Mouse (Mus musculus) heart, adult 2 months (tissue): ENCODE measurements around the gene Zwilch. TPM values are rescaled to one million over a fixed set of nuclear protein-coding genes. Genes with fewer than 3 reads are reported as not detected.
"Not testable (repeated sequence)": the region's sequence is repeated elsewhere in the genome, so short reads cannot be mapped to it uniquely, and the experiment has no call there.

Experiments used
- DNase-seq, 2 experiments: peaks; one replicate each; pipeline ENCODE4 v3.0.0; 2021
- H3K27ac ChIP-seq: fragments of 200-600 bp; 2 replicates; pipeline ENCODE4 v1.8.1; 2022
- H3K27me3 ChIP-seq: fragments of 200-500 bp; 2 replicates; pipeline ENCODE4 v1.6.1; 2012; ENCODE audit warnings: mild to moderate bottlenecking, low read length, inconsistent platforms, mixed read lengths; ENCODE audit not compliant: control insufficient read depth, insufficient read depth
- H3K36me3 ChIP-seq: fragments of 200-500 bp; 2 replicates; pipeline ENCODE4 v1.6.1; 2012; ENCODE audit warnings: low read length, inconsistent platforms; ENCODE audit not compliant: control insufficient read depth, insufficient read depth
- H3K4me1 ChIP-seq: fragments of 200-500 bp; 2 replicates; pipeline ENCODE4 v1.6.1; 2011; ENCODE audit warnings: low read length; ENCODE audit not compliant: control insufficient read depth, insufficient read depth
- H3K4me3 ChIP-seq: fragments of 200-600 bp; 2 replicates; pipeline ENCODE4 v1.8.1; 2022
- H3K79me2 ChIP-seq: fragments of 200-500 bp; replicated peaks from 2 replicates; pipeline ENCODE4 v1.6.1; 2012; ENCODE audit warnings: mild to moderate bottlenecking, inconsistent platforms, low read length, moderate library complexity, mixed read lengths; ENCODE audit not compliant: control insufficient read depth, insufficient read depth
- H3K9ac ChIP-seq: fragments of 200-500 bp; 2 replicates; pipeline ENCODE4 v1.6.1; 2012; ENCODE audit warnings: low read depth, mild to moderate bottlenecking, control low read depth, inconsistent platforms, low read length, mixed read lengths
- CTCF ChIP-seq: fragments of 200-600 bp; IDR thresholded peaks from 2 replicates; pipeline ENCODE4 v1.8.1; 2022; ENCODE audit warnings: antibody characterized with exemption, mild to moderate bottlenecking, moderate library complexity
- EP300 ChIP-seq: fragments of 200-500 bp; IDR thresholded peaks from 2 replicates; pipeline ENCODE4 v1.6.1; 2011; ENCODE audit warnings: low read depth, low read length, control low read depth; ENCODE audit not compliant: insufficient read depth
- POLR2A ChIP-seq: fragments of 200-500 bp; IDR thresholded peaks from 2 replicates; pipeline ENCODE4 v1.6.1; 2011; ENCODE audit warnings: mild to moderate bottlenecking, low read depth, low read length, control low read depth; ENCODE audit not compliant: insufficient read depth
- WGBS: fragments of 180-500 bp; shearing (Covaris S2); methylation state at CpG from one replicate; pipeline ENCODE4 v1.1.7; 2018; 5-methylcytosine and 5-hydroxymethylcytosine counted together
- intact Hi-C: fragments of 180-260 bp; cut with DNase I; formaldehyde crosslinking; loops from one replicate; pipeline ENCODE4 v1.15.1; 2025
- polyA plus RNA-seq: library from polyadenylated mRNA; depleted of rRNA; stranded (reverse); fragments of >200 nt; gene quantifications from 2 replicates; pipeline ENCODE4 v1.2.3, GENCODE M21; 2012
- total RNA-seq, 2 experiments: library from RNA; stranded (reverse); gene quantifications; 2 replicates each; pipeline ENCODE4 v1.2.3; 2021

The Zwilch gene
- total and polyA plus RNA-seq, 3 experiments, result 0.18 to 0.96 (median 0.50) TPM

GRCm38 (mm10) chr9:64202331-64202730, 29.4 kb upstream of the Zwilch start:
- Histone ChIP-seq H3K36me3 (peaks cover 5% of the 10 kb centered on the region), H3K9ac (no peak overlapping the region), H3K79me2 (no peaks in the 10 kb centered on the region), H3K27ac (no peak overlapping the region), H3K4me1 (no peaks in the 10 kb centered on the region), H3K4me3 (no peak overlapping the region), H3K27me3 (no peaks in the 10 kb centered on the region)
- intact Hi-C loops, result no loop called here
- no peak for DNase-seq
- TF ChIP-seq EP300 (no peak), CTCF (no peak), POLR2A (no peak)

GRCm38 (mm10) chr9:64199897-64200296, 27.0 kb upstream of the Zwilch start:
- H3K4me1 ChIP-seq, result no peaks in the 10 kb centered on the region
- H3K27me3 ChIP-seq, result no peaks in the 10 kb centered on the region
- intact Hi-C loops, result no loop called here
- WGBS, result 73% methylated on average over 2 of the region's 2 CpGs
- no peak overlapping the region for H3K27ac ChIP-seq
- no peaks in the 10 kb centered on the region for H3K79me2 ChIP-seq
- DNase-seq, result no peak
- H3K36me3 ChIP-seq, result no peaks in the 10 kb centered on the region; the same call in 1 of the 2 replicates
- TF ChIP-seq CTCF (no peak), POLR2A (no peak), EP300 (no peak)
- no peak overlapping the region for H3K9ac ChIP-seq
- H3K4me3 ChIP-seq, result no peak overlapping the region

DNA sequence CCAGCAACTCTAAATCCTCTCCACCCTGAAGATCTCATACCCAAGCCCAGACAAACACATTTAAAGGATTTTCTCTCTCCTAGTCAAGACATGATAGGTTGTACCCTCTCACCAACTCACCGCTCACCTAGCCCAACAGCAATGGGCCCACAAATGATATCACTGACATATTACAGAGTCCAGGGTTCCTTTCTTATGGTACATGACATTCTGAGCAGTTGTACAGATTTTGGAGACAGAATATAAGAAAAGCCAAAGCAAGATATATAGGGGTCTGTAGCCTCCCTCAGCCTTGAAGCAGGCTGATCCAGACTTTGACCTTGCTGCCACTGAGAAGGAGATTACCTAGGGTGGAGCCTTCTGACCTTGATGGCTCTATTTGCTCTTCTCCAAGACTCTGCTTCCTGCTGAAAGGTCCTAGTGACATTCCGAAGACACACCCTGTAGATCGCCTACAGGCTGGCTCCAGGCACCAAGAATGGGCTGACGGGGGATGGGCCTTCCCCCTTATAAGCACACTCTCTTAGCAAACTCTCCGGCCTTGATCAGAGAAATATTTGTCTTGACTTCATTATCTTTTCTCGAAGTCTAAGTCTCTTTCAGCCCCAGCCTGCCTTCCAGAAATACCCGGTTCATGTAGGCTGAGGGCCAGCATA, 26.0 kb upstream of the Zwilch start:
- H3K27ac ChIP-seq, H3K79me2 ChIP-seq, H3K4me1 ChIP-seq, H3K9ac ChIP-seq, intact Hi-C loops, DNase-seq, H3K36me3 ChIP-seq, H3K27me3 ChIP-seq, H3K4me3 ChIP-seq: not testable (repeated sequence)
- 78% methylated on average over 7 of the region's 7 CpGs for WGBS

GRCm38 (mm10) chr9:64198068-64198762, 25.3 kb upstream of the Zwilch start:
- no peak for DNase-seq
- WGBS, result 90% methylated on average over 5 of the region's 5 CpGs
- Histone ChIP-seq H3K27ac (no peak overlapping the region), H3K36me3 (no peaks in the 10 kb centered on the region), H3K9ac (no peak overlapping the region), H3K4me3 (no peak overlapping the region), H3K79me2 (no peaks in the 10 kb centered on the region), H3K4me1 (no peaks in the 10 kb centered on the region), H3K27me3 (no peaks in the 10 kb centered on the region)
- intact Hi-C loops, result no loop called here
- no peak for TF ChIP-seq POLR2A
- TF ChIP-seq EP300, result no peak
- no peak for TF ChIP-seq CTCF

GRCm38 (mm10) chr9:64197524-64197923, 24.6 kb upstream of the Zwilch start:
- no peak for DNase-seq
- Histone ChIP-seq H3K9ac (no peak overlapping the region), H3K36me3 (no peaks in the 10 kb centered on the region), H3K79me2 (no peaks in the 10 kb centered on the region), H3K4me1 (no peaks in the 10 kb centered on the region), H3K27me3 (no peaks in the 10 kb centered on the region), H3K27ac (no peak overlapping the region), H3K4me3 (no peak overlapping the region)
- 88% methylated on average over 8 of the region's 8 CpGs for WGBS
- no peak for TF ChIP-seq EP300
- no peak for TF ChIP-seq POLR2A
- TF ChIP-seq CTCF, result no peak
- intact Hi-C loops, result no loop called here

- no peaks in the 10 kb centered on the region for H3K4me1 ChIP-seq
- no peak for DNase-seq
- H3K9ac ChIP-seq, result no peak overlapping the region
- WGBS, result 59% methylated on average over 4 of the region's 4 CpGs
- no peak overlapping the region for H3K27ac ChIP-seq
- TF ChIP-seq EP300, result no peak
- no peak for TF ChIP-seq POLR2A
- no peak for TF ChIP-seq CTCF
- H3K27me3 ChIP-seq, result no peaks in the 10 kb centered on the region
- H3K36me3 ChIP-seq, result no peaks in the 10 kb centered on the region
- H3K4me3 ChIP-seq, result no peak overlapping the region
- intact Hi-C loops, result no loop called here
- H3K79me2 ChIP-seq, result no peaks in the 10 kb centered on the region
Measured at GRCm38 (mm10) chr9:64195554-64195953, 22.6 kb upstream of the Zwilch start.
